Mouse (Mus musculus) midbrain, postnatal 0 days (tissue): ENCODE measurements around the gene Dnm3. TPM values are rescaled to one million over a fixed set of nuclear protein-coding genes. Genes with fewer than 3 reads are reported as not detected.

Source experiments
- ATAC-seq: fragments of 200-750 bp; cut with Nextera tagmentation; 2 replicates; pipeline ENCODE4 v1.8.0; 2017; ENCODE audit warnings: moderate number of reproducible peaks, mild to moderate bottlenecking, moderate TSS enrichment, moderate library complexity; ENCODE audit not compliant: low FRiP score
- DNase-seq: peaks from one replicate; pipeline ENCODE4 v3.0.0-alpha.2; 2015; ENCODE audit warnings: low spot score
- H3K27ac ChIP-seq: fragments of 300-500 bp; sonication (generic); 2 replicates; pipeline ENCODE4 v1.5.1; 2014; ENCODE audit warnings: low read depth, mild to moderate bottlenecking, low read length, mixed read lengths
- H3K27me3 ChIP-seq: fragments of 300-500 bp; sonication (generic); 2 replicates; pipeline ENCODE4 v1.6.1; 2014; ENCODE audit warnings: low read length, control low read depth, mixed read lengths; ENCODE audit not compliant: insufficient read depth
- H3K36me3 ChIP-seq: fragments of 300-500 bp; sonication (generic); 2 replicates; pipeline ENCODE4 v1.6.1; 2014; ENCODE audit warnings: low read length, control low read depth, mixed read lengths; ENCODE audit not compliant: insufficient read depth
- H3K4me1 ChIP-seq: fragments of 300-500 bp; sonication (generic); 2 replicates; pipeline ENCODE4 v1.6.1; 2014; ENCODE audit warnings: mild to moderate bottlenecking, control low read depth, antibody characterized with exemption, low read length, mixed read lengths; ENCODE audit not compliant: insufficient read depth
- H3K4me2 ChIP-seq: fragments of 300-500 bp; sonication (generic); 2 replicates; pipeline ENCODE4 v1.6.1; 2014; ENCODE audit warnings: low read depth, mild to moderate bottlenecking, low read length, mixed read lengths; ENCODE audit not compliant: poor library complexity, severe bottlenecking
- H3K4me3 ChIP-seq: fragments of 300-500 bp; sonication (generic); 2 replicates; pipeline ENCODE4 v1.5.1; 2014; ENCODE audit warnings: low read depth, mild to moderate bottlenecking, low read length, moderate library complexity
- H3K9ac ChIP-seq: fragments of 300-500 bp; sonication (generic); replicated peaks from 2 replicates; pipeline ENCODE4 v1.6.1; 2014; ENCODE audit warnings: mild to moderate bottlenecking, low read length, moderate library complexity, mixed read lengths; ENCODE audit not compliant: poor library complexity, severe bottlenecking
- H3K9me3 ChIP-seq: fragments of 300-500 bp; sonication (generic); 2 replicates; pipeline ENCODE4 v1.6.1; 2016; ENCODE audit warnings: low read length, control low read depth
- CTCF ChIP-seq: IDR thresholded peaks from 2 replicates; pipeline ENCODE4 v1.5.1; 2016; ENCODE audit warnings: antibody characterized with exemption, mild to moderate bottlenecking
- WGBS: fragments of 180-500 bp; shearing (Covaris S2); extraction: QIAGEN DNeasy Blood & Tissue Kit; methylation state at CpG from one replicate; pipeline ENCODE4 v1.1.7; 2014; 5-methylcytosine and 5-hydroxymethylcytosine counted together
- polyA plus RNA-seq: library from polyadenylated mRNA; unstranded; fragments of >200 nt; fragmentation: Nextera tagmentation; extraction: Ambion mirVana; gene quantifications from 2 replicates; pipeline ENCODE4 v1.2.1, GENCODE M21; 2015
- total RNA-seq: library from RNA; depleted of rRNA; stranded (reverse); fragments of >200 nt; gene quantifications from 2 replicates; pipeline ENCODE4 v1.2.3, GENCODE M21; 2014

Gene Dnm3
- total and polyA plus RNA-seq, 2 experiments from 2014 or later = 67.0 to 88.5 TPM

DNA sequence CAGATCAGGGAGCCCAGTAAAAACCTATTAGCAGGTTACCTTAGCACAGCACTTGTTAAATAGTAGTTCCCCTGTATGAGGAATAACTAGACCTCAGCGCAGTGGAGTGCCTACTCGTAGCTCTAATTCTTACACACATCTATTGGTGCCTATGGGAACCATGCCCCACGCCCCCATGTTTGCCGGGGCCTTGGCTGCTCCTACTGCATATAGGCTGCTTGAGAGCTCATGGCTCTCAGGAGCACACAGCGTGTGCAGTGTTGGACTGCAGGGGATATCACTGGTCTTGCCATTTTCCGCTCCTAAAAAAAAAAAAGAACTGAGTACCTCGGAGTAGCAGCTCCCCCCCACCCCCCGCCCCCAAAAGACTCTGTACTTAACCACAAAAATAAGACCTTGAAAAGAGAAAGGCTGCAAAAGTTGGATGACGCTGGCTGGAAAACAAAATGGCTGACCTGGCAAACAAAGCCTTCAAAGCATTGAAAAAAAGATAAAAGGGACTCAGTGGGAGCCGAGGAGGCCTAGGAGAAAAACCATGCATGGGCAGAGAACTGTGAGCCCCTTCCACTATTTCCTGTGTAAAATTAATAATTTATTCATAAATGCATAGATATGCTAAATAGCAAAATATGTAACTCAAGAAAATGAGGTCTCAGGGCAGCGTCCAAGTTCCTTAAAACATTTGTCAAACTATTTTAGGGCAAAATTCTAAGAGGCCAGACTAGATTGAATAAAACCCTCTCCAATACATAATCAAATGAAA, 342.2 kb downstream of the Dnm3 start:
- WGBS = 39% methylated on average over 11 of the region's 11 CpGs
- ATAC-seq = no peak
- no peak overlapping the region for H3K27ac ChIP-seq

DNA sequence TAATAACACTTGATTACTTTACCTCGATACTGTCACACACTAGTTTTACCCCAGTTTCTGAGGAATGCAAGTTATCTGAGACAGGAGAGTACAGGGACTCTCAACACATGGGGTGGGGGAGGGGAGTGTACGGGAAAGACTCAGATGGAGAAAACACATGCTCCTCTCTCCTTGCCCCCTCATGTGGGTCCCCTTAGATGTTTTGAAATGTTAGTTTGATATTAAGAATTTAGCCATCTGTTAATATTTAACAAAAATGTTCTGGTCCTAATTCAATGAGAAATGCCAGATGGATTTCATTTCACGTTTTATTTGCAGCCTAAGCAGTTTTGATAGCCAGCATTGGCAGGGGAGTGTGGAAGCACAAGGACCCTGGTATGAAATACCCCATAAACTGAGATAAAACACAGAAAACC, 343.2 kb downstream of the Dnm3 start:
- Histone ChIP-seq H3K27ac (no peak overlapping the region), H3K4me2 (no peak overlapping the region), H3K27me3 (no peaks in the 10 kb centered on the region), H3K36me3 (no peaks in the 10 kb centered on the region), H3K4me3 (no peak overlapping the region), H3K4me1 (no peaks in the 10 kb centered on the region), H3K9ac (no peak overlapping the region), H3K9me3 (no peaks in the 10 kb centered on the region)
- no peak for DNase-seq
- ATAC-seq = no peak
- TF ChIP-seq CTCF = no peak
- WGBS = 83% methylated on average over 3 of the region's 3 CpGs

More for the DNA sequence above, 342.2 kb downstream of the Dnm3 start:
- no peaks in the 10 kb centered on the region for H3K4me1 ChIP-seq
- H3K4me3 ChIP-seq = no peak overlapping the region
- H3K9me3 ChIP-seq = no peaks in the 10 kb centered on the region
- H3K4me2 ChIP-seq = no peak overlapping the region
- DNase-seq = no peak
- H3K9ac ChIP-seq = no peak overlapping the region
- H3K27me3 ChIP-seq = no peaks in the 10 kb centered on the region
- no peak for TF ChIP-seq CTCF
- no peaks in the 10 kb centered on the region for H3K36me3 ChIP-seq

DNA sequence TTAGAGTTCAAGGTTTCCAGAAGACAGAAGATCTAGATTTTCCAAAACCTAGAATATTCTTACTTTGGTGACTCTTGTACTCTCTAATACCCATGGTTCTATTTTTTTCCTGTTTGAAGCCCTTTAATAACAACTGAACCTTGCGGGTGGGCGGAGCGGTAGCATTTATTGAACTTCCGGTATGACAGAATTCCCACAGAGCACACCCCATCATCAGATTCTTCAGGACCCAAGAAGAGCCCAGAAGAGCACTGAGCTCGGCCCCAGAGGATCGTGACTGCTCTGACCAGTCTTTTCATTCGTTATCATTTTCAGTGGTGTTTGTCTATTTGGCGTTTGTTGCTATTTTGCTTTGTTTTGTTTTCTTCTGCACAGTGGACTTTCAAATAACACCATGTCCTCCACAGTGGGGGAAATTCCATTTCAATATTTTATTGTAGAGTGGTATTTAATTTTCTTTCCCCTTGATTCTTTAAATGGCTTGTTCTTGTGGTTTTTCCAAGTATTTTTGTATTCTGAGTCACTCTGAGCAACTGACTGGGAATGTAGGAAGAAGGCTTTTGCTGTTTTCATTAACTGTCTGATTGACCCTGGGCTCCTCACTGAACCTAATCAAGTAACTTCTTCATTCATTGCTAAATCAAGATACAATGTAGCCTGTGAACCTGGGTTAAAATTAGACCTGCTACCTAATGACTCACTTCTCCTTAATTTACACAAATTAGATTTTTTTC, 344.8 kb downstream of the Dnm3 start:
- H3K4me3 ChIP-seq = no peak overlapping the region
- WGBS = 94% methylated on average over 8 of the region's 8 CpGs
- ATAC-seq (no peak), DNase-seq (no peak)
- H3K9ac ChIP-seq = no peak overlapping the region
- no peak for TF ChIP-seq CTCF
- H3K9me3 ChIP-seq = no peaks in the 10 kb centered on the region
- H3K36me3 ChIP-seq = no peaks in the 10 kb centered on the region
- no peak overlapping the region for H3K27ac ChIP-seq
- no peak overlapping the region for H3K4me2 ChIP-seq
- no peaks in the 10 kb centered on the region for H3K4me1 ChIP-seq
- H3K27me3 ChIP-seq = no peaks in the 10 kb centered on the region

DNA sequence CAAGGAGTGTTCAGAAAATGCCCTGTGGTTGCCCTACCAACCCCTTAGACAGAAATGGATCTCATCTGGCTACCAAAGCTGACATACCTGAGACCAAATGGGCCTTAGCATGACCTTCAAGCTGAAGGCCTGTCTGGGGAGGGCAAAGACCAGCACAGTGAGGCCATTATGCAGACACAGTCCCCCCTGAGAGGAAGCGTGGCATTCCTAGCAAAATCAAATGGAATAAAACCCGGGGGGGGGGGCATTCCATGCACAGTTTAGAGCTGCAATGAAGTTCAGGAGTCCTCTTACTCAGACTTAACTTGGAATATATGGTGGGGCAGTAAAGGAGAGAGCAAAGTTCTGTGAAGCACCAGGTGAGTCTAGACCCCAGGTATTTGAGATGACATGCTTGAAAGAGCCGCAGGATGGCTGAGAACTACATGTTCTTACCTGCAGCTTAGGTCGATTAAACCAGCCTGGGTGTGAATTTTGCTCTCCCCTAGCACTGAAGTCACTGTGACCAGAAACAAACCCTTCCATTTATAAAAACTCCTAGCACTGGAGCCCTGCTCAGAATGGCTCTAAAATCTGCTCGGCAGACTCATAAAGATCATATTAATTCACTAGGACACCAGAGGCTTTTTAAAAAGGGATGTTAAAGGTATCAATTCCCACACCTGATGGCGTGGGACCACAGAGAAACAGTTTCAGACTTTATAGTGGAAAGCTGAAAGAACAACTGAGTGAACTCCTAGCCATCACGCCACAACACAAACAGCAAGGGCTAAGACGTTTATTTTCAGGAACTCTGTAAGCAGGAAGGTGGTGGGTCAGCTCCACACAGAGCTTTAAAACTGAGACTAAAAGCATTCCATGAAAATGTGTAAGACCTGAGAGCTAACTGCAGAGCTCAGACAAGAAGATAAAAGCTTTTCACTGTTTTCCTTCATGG, 350.7 kb downstream of the Dnm3 start:
- H3K9me3 ChIP-seq = no peaks in the 10 kb centered on the region
- ATAC-seq (no peak), DNase-seq (no peak)
- no peaks in the 10 kb centered on the region for H3K36me3 ChIP-seq
- no peak overlapping the region for H3K4me2 ChIP-seq
- no peaks in the 10 kb centered on the region for H3K4me1 ChIP-seq
- H3K27ac ChIP-seq = no peak overlapping the region
- H3K27me3 ChIP-seq = no peaks in the 10 kb centered on the region
- TF ChIP-seq CTCF = no peak
- no peak overlapping the region for H3K9ac ChIP-seq
- H3K4me3 ChIP-seq = no peak overlapping the region
- WGBS = 73% methylated on average over 8 of the region's 8 CpGs

GRCm38 (mm10) chr1:162124396-162124795, 353.4 kb downstream of the Dnm3 start:
- H3K4me2 ChIP-seq = no peak overlapping the region
- no peak for TF ChIP-seq CTCF
- no peak for DNase-seq
- H3K36me3 ChIP-seq = no peaks in the 10 kb centered on the region
- no peaks in the 10 kb centered on the region for H3K4me1 ChIP-seq
- no peak overlapping the region for H3K4me3 ChIP-seq
- no peak overlapping the region for H3K9ac ChIP-seq
- no peaks in the 10 kb centered on the region for H3K9me3 ChIP-seq
- ATAC-seq = no peak
- H3K27ac ChIP-seq = no peak overlapping the region
- WGBS = 71% methylated on average over 3 of the region's 3 CpGs
- no peaks in the 10 kb centered on the region for H3K27me3 ChIP-seq
